Mouse (Mus musculus): Measurements from ENCODE around the gene Ppp1r14a.

GRCm38 (mm10) chr7:29296998-29297397 is 7.9 kb downstream of the Ppp1r14a start:
- TF ChIP-seq EP300 (IDR thresholded peaks at IDR 0.05; ENCODE audit: insufficient read depth, low read depth, low read length): no peak
- TF ChIP-seq CTCF (IDR thresholded peaks at IDR 0.05; ENCODE audit: low read depth, low read length): peak; percentile 86
- no peak for TF ChIP-seq POLR2A (IDR thresholded peaks at IDR 0.05; ENCODE audit: insufficient read depth, low read length)
